Mouse (Mus musculus): Measurements from ENCODE around the gene Zfp282. TPM values are rescaled to one million over a fixed set of nuclear protein-coding genes. Genes with fewer than 3 reads are reported as not detected.

The Zfp282 gene
- polyA plus RNA-seq, 1 experiment from 2014 or later = 12.4 TPM

DNA sequence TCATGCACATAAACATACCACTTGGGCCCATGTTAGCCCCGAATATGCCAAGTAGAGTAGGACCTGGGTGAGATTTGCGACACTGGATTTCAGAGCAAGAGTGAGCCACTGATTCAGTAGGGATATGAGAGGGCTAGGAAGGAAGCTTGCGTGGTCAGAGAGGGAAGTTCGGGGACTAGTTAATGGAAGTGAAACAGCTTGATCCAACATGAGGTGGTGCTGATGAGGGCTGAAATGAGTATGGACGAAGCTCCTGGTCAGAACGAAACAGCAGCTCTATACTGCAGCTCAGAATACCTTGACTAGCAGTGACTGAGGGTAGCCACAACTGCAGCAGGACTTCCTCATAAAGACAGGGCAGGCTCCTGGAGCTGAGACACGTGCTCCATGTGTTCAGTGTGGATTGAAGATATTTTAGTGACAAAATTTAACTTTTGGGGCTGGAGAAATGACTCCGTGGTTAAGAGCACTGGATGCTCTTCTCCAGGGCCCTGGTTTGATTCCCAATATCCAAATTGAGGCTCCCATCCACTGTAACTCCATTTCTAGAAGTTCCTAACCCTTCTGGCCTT is 11.9 kb downstream of the Zfp282 start:
- H3K4me1 ChIP-seq (replicated peaks; ENCODE audit: insufficient read depth, low read length) = no peaks in the 10 kb centered on the region
- H3K9ac ChIP-seq (ENCODE audit: low read depth, low read length) = no peak overlapping the region
- H3K4me2 ChIP-seq (ENCODE audit: low read length) = no peak overlapping the region
- H3K9me3 ChIP-seq (replicated peaks; ENCODE audit: low read length) = no peaks in the 10 kb centered on the region
- no peak overlapping the region for H3K27ac ChIP-seq
- WGBS = 85% methylated on average over 8 of the region's 8 CpGs
- no peak overlapping the region for H3K4me3 ChIP-seq (replicated peaks; ENCODE audit: low read depth, low read length)
- DNase-seq (ENCODE audit: low spot score) (no peak), ATAC-seq (replicated peaks; ENCODE audit: low FRiP score, low read depth) (no peak)
- no peak for TF ChIP-seq CTCF (IDR thresholded peaks at IDR 0.05; ENCODE audit: low read depth)
- peaks cover 44% of the 10 kb centered on the region for H3K36me3 ChIP-seq (ENCODE audit: insufficient read depth, low read length)
- H3K27me3 ChIP-seq (ENCODE audit: insufficient read depth, low read length) = no peaks in the 10 kb centered on the region

DNA sequence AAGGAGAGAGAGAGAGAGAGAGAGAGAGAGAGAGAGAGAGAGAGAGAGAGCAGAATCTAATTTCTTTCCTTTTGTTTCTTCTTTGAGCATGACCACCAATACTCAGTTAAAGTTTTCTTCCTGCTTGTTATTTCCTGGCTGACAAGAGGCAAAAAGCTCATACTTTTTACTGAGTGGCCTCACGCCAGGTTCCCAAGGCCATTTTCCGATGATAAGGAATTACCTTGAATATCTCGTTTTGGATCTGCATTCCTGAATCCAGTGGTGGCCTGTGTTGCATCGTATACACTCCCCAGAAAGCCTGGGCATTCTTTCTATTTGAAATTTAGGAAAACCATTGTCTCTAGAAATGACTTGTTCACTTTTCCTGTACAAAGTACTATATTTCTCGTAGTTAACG is 22.4 kb downstream of the Zfp282 start:
- DNase-seq (ENCODE audit: low spot score) = no peak
- Histone ChIP-seq H3K4me2 (ENCODE audit: low read length) (no peak overlapping the region), H3K9ac (ENCODE audit: low read depth, low read length) (no peak overlapping the region), H3K27me3 (ENCODE audit: insufficient read depth, low read length) (no peaks in the 10 kb centered on the region), H3K4me1 (replicated peaks; ENCODE audit: insufficient read depth, low read length) (no peaks in the 10 kb centered on the region), H3K4me3 (replicated peaks; ENCODE audit: low read depth, low read length) (no peak overlapping the region), H3K36me3 (ENCODE audit: insufficient read depth, low read length) (peaks cover 34% of the 10 kb centered on the region), H3K27ac (no peak overlapping the region), H3K9me3 (replicated peaks; ENCODE audit: low read length) (no peaks in the 10 kb centered on the region)
- no peak for ATAC-seq (replicated peaks; ENCODE audit: low FRiP score, low read depth)
- no peak for TF ChIP-seq CTCF (IDR thresholded peaks at IDR 0.05; ENCODE audit: low read depth)
- WGBS = 86% methylated on average over 6 of the region's 6 CpGs

DNA sequence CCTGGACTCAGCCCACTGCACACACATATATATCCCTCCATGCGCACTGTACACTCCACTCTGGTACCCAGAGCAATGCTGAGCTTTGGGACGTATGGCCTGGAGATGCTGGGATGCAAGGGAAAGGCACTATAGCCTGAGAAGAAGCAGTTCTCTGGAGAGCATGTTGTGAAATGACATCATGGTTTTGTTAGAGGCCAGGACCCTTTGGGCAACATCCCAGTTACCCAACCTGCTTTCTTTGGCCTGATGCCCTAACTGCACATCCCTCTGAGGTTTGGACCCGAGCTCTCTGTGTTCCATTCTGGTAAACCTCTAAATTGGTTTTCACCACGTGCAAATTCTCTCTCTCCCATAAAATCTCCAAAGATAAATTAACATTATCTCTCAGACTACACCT is 26.6 kb downstream of the Zfp282 start:
- Histone ChIP-seq H3K36me3 (ENCODE audit: insufficient read depth, low read length) (peaks cover 45% of the 10 kb centered on the region), H3K4me3 (replicated peaks; ENCODE audit: low read depth, low read length) (no peak overlapping the region), H3K27ac (no peak overlapping the region), H3K4me1 (replicated peaks; ENCODE audit: insufficient read depth, low read length) (no peaks in the 10 kb centered on the region), H3K9ac (ENCODE audit: low read depth, low read length) (no peak overlapping the region), H3K27me3 (ENCODE audit: insufficient read depth, low read length) (no peaks in the 10 kb centered on the region), H3K4me2 (ENCODE audit: low read length) (no peak overlapping the region), H3K9me3 (replicated peaks; ENCODE audit: low read length) (no peaks in the 10 kb centered on the region)
- DNase-seq (ENCODE audit: low spot score) = no peak
- TF ChIP-seq CTCF (IDR thresholded peaks at IDR 0.05; ENCODE audit: low read depth) = no peak
- no peak for ATAC-seq (replicated peaks; ENCODE audit: low FRiP score, low read depth)
- 77% methylated on average over 4 of the region's 4 CpGs for WGBS

DNA sequence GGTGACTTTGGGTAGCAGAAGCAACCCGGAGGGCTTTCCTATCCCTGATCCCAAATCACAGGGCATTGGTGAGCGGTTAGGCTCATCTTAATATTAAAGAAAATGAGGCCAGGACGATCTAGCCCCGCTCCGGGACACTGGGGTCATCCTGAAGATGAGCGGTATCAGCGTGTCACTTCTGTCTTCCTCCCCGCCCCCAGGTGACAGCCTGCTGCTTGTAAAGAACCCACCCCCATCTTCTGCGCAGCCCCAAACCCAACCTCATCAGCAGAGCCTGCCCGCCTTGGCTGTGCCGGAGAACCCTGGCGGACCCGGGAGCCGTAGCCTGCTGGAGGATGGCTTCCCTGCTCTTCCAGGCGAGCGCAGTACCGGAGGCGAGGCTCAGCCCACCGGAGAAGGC is 27.4 kb downstream of the Zfp282 start:
- WGBS = 68% methylated on average over 19 of the region's 19 CpGs
- Histone ChIP-seq H3K27me3 (ENCODE audit: insufficient read depth, low read length) (no peaks in the 10 kb centered on the region), H3K27ac (no peak overlapping the region), H3K4me1 (replicated peaks; ENCODE audit: insufficient read depth, low read length) (no peaks in the 10 kb centered on the region), H3K4me3 (replicated peaks; ENCODE audit: low read depth, low read length) (no peak overlapping the region), H3K9ac (ENCODE audit: low read depth, low read length) (no peak overlapping the region), H3K9me3 (replicated peaks; ENCODE audit: low read length) (no peaks in the 10 kb centered on the region), H3K4me2 (ENCODE audit: low read length) (no peak overlapping the region), H3K36me3 (ENCODE audit: insufficient read depth, low read length) (peaks cover 41% of the 10 kb centered on the region)
- no peak for ATAC-seq (replicated peaks; ENCODE audit: low FRiP score, low read depth)
- no peak for DNase-seq (ENCODE audit: low spot score)
- TF ChIP-seq CTCF (IDR thresholded peaks at IDR 0.05; ENCODE audit: low read depth) = no peak

DNA sequence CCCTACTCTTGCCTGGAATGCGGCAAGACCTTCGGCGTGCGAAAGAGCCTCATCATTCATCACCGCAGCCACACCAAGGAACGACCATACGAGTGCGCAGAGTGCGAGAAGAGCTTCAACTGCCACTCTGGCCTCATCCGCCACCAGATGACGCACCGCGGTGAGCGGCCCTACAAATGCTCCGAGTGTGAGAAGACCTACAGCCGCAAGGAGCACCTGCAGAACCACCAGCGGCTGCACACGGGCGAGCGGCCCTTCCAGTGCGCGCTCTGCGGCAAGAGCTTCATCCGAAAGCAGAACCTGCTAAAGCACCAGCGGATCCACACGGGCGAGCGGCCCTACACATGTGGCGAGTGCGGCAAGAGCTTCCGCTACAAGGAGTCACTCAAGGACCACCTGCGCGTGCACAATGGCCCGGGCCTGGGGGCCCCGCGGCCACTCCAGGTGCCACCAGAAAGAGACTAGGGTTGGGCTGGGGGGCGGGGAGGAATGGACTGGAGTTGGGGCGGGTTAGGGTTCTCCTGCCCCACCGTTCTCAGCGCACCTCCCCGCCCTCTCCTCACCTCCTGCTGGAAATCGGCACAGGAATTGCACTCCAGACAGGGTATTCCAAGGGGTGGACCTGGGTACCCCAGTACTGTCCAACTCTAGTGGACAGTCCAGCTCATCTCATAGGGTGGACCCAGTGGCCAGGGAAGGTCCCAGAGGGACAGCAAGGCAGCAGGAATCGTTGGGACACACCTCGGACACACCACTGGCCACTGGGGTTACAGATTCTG is 28.1 kb downstream of the Zfp282 start:
- 76% methylated on average over 44 of the region's 44 CpGs for WGBS
- no peak overlapping the region for H3K4me2 ChIP-seq (ENCODE audit: low read length)
- H3K4me3 ChIP-seq (replicated peaks; ENCODE audit: low read depth, low read length) = no peak overlapping the region
- no peak for TF ChIP-seq CTCF (IDR thresholded peaks at IDR 0.05; ENCODE audit: low read depth)
- ATAC-seq (replicated peaks; ENCODE audit: low FRiP score, low read depth) = no peak; the same call in 1 of the 2 replicates
- peaks cover 41% of the 10 kb centered on the region for H3K36me3 ChIP-seq (ENCODE audit: insufficient read depth, low read length)
- H3K9me3 ChIP-seq (replicated peaks; ENCODE audit: low read length) = no peaks in the 10 kb centered on the region
- no peaks in the 10 kb centered on the region for H3K27me3 ChIP-seq (ENCODE audit: insufficient read depth, low read length)
- H3K27ac ChIP-seq = no peak overlapping the region
- no peak for DNase-seq (ENCODE audit: low spot score)
- no peak overlapping the region for H3K9ac ChIP-seq (ENCODE audit: low read depth, low read length)
- no peaks in the 10 kb centered on the region for H3K4me1 ChIP-seq (replicated peaks; ENCODE audit: insufficient read depth, low read length)

DNA sequence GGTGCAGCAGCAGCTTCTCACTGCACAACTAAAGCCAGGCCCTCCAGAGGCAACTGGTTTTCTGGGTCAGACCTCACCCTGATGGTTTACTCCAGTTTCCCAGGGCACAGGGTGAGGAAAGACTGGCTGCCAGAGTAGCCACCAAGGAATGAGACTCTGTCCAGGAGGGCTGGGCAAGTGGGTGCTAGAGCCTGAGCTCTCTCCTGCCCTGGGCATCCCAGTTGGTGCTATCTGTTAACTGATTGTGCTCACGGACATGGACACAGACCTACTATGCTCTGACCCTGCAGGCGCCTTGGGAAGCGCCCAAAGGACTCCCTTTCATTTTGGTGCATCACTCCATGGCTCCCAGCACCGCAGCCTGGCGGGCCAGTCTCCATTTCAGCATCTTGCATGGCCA is 29.3 kb downstream of the Zfp282 start:
- Histone ChIP-seq H3K9ac (ENCODE audit: low read depth, low read length) (no peak overlapping the region), H3K4me2 (ENCODE audit: low read length) (no peak overlapping the region), H3K27ac (no peak overlapping the region), H3K4me1 (replicated peaks; ENCODE audit: insufficient read depth, low read length) (no peaks in the 10 kb centered on the region), H3K9me3 (replicated peaks; ENCODE audit: low read length) (no peaks in the 10 kb centered on the region), H3K4me3 (replicated peaks; ENCODE audit: low read depth, low read length) (no peak overlapping the region), H3K36me3 (ENCODE audit: insufficient read depth, low read length) (peaks cover 41% of the 10 kb centered on the region), H3K27me3 (ENCODE audit: insufficient read depth, low read length) (no peaks in the 10 kb centered on the region)
- DNase-seq (ENCODE audit: low spot score) (no peak), ATAC-seq (replicated peaks; ENCODE audit: low FRiP score, low read depth) (no peak)
- TF ChIP-seq CTCF (IDR thresholded peaks at IDR 0.05; ENCODE audit: low read depth) = no peak
- WGBS = 96% methylated on average over 5 of the region's 5 CpGs

Data from kidney, postnatal 0 days (tissue).